Mouse (Mus musculus): ENCODE measurements around the gene Cyp26a1. TPM values are rescaled to one million over a fixed set of nuclear protein-coding genes. Genes with fewer than 3 reads are reported as not detected.

Cyp26a1 gene
- polyA plus RNA-seq, 1 experiment from 2014 or later: 8.3 TPM

DNA sequence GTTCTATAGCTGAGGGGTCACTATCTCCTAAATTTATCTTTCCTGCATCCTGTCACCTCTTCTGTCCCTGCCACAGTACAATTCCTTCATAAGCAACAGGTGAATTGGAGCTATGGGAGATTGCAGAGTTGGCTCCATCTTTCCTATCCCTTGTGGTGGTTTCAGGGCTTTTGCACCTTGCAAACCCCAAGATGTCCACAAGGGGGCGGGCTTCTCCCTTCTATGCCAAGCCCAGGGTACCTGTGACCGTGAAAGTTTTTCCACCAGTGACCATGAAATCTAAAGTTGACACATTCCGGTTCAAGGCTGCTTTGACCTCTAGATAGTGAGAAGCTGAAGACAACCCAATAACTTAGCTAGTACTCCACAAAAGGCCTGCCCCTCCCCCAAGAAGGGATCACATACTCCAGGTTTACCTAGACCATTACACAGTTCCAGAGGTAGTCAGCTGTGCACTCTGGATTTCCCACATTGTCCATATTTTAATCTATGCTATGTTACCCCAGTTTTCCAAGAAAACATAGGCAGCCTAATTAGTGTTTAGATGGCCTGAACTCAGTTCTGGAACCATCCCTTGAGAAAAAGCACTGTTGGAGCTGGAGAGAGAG is 6.4 kb downstream of the Cyp26a1 start:
- Histone ChIP-seq H3K36me3 (replicated peaks) (no peaks in the 10 kb centered on the region), H3K27me3 (ENCODE audit: poor library complexity, severe bottlenecking) (peaks cover 88% of the 10 kb centered on the region), H3K4me1 (peaks cover 3% of the 10 kb centered on the region), H3K9me3 (no peaks in the 10 kb centered on the region), H3K4me3 (no peak overlapping the region), H3K27ac (no peak overlapping the region)
- DNase-seq (ENCODE audit: extremely low spot score, low spot score): peak; percentile 77
- WGBS: 19% methylated on average over 3 of the region's 3 CpGs

DNA sequence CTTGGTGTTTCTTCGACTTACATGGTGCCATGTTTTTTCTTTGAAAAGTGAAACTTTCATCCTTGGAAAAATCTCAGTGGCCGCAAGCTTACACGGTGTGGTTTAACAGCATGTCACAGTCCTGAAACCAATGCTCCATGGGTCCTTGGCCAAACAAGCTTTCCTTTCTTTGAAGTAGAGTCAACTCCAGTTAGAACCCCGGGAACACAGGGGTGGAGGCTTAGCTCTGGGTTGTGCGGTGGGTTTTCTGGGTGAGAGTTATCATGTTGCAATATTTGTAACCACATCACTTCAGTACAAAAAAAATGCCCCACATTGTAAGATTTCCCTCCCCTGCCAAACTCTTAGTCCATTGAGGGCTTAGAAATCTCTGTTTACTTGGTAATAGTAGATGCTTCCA is 8.1 kb downstream of the Cyp26a1 start:
- Histone ChIP-seq H3K9me3 (no peaks in the 10 kb centered on the region), H3K4me1 (no peaks in the 10 kb centered on the region), H3K4me3 (no peak overlapping the region), H3K36me3 (replicated peaks) (no peaks in the 10 kb centered on the region), H3K27ac (no peak overlapping the region), H3K27me3 (ENCODE audit: poor library complexity, severe bottlenecking) (peaks cover 71% of the 10 kb centered on the region)
- DNase-seq (ENCODE audit: extremely low spot score, low spot score): no peak
- 91% methylated on average over 5 of the region's 5 CpGs for WGBS

DNA sequence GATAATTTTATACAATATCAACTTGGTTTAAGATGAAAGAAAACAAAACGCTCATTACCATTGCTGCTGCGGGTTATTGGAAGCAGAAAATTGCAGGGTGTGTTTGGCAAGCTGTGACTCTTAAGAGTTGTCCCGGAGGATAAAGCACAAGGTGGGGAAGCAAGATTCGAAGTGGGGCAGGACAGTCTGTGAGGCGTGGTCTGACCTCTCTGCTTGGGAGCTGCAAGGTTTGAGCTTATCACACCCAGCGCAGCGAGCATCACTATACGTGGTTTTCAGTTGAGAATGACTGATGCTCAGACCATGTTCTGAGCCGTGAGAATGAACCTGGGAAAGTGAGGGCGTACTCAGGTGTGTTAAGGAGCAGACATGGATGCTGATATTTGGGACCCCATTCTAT is 17.1 kb downstream of the Cyp26a1 start:
- H3K4me3 ChIP-seq: no peak overlapping the region
- H3K4me1 ChIP-seq: no peaks in the 10 kb centered on the region
- no peak overlapping the region for H3K27ac ChIP-seq
- WGBS: 74% methylated on average over 10 of the region's 10 CpGs
- no peaks in the 10 kb centered on the region for H3K9me3 ChIP-seq
- H3K27me3 ChIP-seq (ENCODE audit: poor library complexity, severe bottlenecking): peaks cover 4% of the 10 kb centered on the region; the same call in 1 of the 2 replicates
- no peak for DNase-seq (ENCODE audit: extremely low spot score, low spot score)
- H3K36me3 ChIP-seq (replicated peaks): no peaks in the 10 kb centered on the region

DNA sequence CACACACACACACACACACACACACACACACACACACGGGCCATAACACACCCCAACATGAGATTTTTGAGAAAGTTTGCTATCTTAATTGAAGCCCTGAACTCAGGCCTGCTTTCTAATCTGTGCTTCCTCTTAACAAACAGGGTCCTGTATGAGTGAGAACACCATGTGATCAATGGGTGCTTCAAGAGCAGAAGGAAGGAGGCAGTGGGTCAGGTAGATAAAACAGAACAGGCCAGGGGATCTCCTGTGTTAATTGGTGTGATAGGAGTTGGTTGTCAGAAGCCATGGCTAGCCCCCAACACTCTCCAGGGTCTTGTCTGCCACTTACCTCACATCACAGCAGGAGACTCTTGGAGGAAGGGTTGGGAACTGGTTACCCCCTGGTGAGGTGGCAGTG is 18.4 kb downstream of the Cyp26a1 start:
- 83% methylated on average over 1 of the region's 1 CpGs for WGBS
- no peaks in the 10 kb centered on the region for H3K4me1 ChIP-seq
- DNase-seq (ENCODE audit: extremely low spot score, low spot score): no peak
- peaks cover 4% of the 10 kb centered on the region; the same call in 1 of the 2 replicates for H3K27me3 ChIP-seq (ENCODE audit: poor library complexity, severe bottlenecking)
- no peaks in the 10 kb centered on the region for H3K9me3 ChIP-seq
- no peak overlapping the region for H3K4me3 ChIP-seq
- no peaks in the 10 kb centered on the region for H3K36me3 ChIP-seq (replicated peaks)
- no peak overlapping the region for H3K27ac ChIP-seq

DNA sequence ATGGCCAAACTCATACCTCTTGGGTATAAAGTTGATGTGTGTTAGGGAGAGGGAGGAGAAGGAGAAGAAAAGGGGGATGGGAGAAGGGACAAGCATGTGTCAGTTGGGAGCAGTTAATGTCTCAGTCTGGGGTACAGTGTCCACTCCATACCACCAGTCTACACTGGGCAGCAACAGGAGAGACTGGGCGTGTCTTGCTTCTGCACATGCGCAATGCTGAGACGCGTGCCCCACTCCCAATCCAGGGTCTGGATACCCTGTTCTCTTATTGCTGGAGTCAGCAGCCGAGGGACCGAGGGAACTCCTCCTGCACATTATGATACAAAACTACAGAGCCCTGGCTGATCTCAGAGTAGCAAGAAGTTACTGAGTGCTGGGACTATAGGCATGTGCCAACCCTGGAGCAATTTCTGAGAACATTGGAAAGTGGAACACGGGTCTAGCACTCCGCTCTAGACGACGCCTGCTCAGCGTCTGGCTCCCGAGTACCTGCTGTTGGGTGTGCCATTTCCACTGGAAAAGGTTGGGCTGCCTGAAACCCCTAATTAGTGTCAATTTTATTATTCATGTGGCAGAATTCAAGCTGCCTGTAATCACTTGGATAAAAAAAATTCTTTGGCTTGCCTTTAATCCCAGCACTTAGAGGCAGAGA is 19.1 kb downstream of the Cyp26a1 start:
- no peaks in the 10 kb centered on the region for H3K9me3 ChIP-seq
- DNase-seq (ENCODE audit: extremely low spot score, low spot score): no peak
- no peak overlapping the region for H3K27ac ChIP-seq
- no peaks in the 10 kb centered on the region for H3K4me1 ChIP-seq
- WGBS: 85% methylated on average over 12 of the region's 12 CpGs
- peaks cover 4% of the 10 kb centered on the region; the same call in 1 of the 2 replicates for H3K27me3 ChIP-seq (ENCODE audit: poor library complexity, severe bottlenecking)
- no peaks in the 10 kb centered on the region for H3K36me3 ChIP-seq (replicated peaks)
- no peak overlapping the region for H3K4me3 ChIP-seq

DNA sequence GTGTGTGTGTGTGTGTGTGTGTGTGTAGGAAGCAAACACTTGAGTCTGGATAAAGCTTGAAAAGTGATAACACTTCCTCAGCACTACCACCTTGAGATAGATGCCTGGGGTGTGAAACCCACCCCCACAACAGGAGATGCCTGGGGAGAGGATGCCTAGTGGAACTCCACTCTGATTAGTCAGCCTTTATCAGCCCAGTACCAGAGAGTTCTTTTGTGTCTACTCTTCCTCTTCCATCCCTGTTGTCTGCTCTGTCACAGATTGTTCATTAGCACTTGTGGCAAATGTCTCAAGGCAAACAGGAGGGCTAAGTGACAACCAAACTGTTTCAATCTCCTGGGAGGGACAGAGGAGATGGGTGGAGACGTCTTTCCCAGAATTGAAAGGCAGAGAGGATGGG is 21.6 kb downstream of the Cyp26a1 start:
- Histone ChIP-seq H3K27me3 (ENCODE audit: poor library complexity, severe bottlenecking) (peaks cover 4% of the 10 kb centered on the region; the same call in 1 of the 2 replicates), H3K4me1 (no peaks in the 10 kb centered on the region), H3K27ac (no peak overlapping the region), H3K4me3 (no peak overlapping the region), H3K9me3 (no peaks in the 10 kb centered on the region), H3K36me3 (replicated peaks) (no peaks in the 10 kb centered on the region)
- DNase-seq (ENCODE audit: extremely low spot score, low spot score): no peak
- WGBS: 50% methylated on average over 1 of the region's 1 CpGs

DNA sequence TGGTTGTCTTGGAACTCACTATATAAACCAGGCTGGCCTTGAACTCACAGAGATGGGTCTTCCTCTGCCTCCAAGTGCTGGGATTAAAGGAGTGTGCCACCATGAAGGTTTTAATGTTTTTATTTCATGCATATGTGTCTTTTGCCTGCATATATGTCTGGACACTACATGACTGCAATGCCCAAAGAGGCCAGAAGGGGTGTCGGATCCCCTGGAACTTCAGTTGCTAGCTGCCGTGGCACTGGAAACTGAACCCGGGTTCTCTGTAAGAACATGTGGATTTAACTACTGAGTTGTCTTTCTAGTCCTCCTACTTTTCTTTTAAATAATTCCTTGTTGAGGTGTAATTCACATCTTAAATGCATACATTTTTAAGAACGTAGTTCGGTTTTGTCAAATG is 27.0 kb downstream of the Cyp26a1 start:
- Histone ChIP-seq H3K36me3 (replicated peaks) (no peaks in the 10 kb centered on the region), H3K27me3 (ENCODE audit: poor library complexity, severe bottlenecking) (no peaks in the 10 kb centered on the region), H3K4me3 (no peak overlapping the region), H3K9me3 (no peaks in the 10 kb centered on the region), H3K4me1 (no peaks in the 10 kb centered on the region), H3K27ac (no peak overlapping the region)
- no peak for DNase-seq (ENCODE audit: extremely low spot score, low spot score)
- 95% methylated on average over 5 of the region's 5 CpGs for WGBS

DNA sequence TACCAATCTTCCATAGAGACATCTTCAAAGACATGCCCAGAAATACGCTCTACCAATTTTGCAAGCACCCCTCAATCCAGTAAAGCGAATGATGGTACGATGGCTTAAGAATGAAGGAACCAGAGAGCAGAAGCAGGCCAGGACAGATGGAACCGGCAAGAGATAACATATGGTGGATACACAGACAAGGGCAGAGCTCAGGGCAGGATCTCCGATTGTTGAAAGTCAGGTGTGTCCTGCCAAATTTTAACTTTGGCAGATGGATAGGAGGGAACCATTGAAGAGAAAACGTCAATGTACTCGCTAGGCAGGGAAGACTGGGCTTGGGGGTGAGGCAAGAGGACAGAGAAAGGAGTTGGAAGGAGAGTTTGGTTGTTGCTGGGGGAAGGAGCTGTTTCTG is 29.0 kb downstream of the Cyp26a1 start:
- H3K36me3 ChIP-seq (replicated peaks): no peaks in the 10 kb centered on the region
- no peak overlapping the region for H3K27ac ChIP-seq
- no peaks in the 10 kb centered on the region for H3K9me3 ChIP-seq
- H3K4me1 ChIP-seq: no peaks in the 10 kb centered on the region
- no peak for DNase-seq (ENCODE audit: extremely low spot score, low spot score)
- no peaks in the 10 kb centered on the region for H3K27me3 ChIP-seq (ENCODE audit: poor library complexity, severe bottlenecking)
- no peak overlapping the region for H3K4me3 ChIP-seq
- WGBS: 92% methylated on average over 7 of the region's 7 CpGs

DNA sequence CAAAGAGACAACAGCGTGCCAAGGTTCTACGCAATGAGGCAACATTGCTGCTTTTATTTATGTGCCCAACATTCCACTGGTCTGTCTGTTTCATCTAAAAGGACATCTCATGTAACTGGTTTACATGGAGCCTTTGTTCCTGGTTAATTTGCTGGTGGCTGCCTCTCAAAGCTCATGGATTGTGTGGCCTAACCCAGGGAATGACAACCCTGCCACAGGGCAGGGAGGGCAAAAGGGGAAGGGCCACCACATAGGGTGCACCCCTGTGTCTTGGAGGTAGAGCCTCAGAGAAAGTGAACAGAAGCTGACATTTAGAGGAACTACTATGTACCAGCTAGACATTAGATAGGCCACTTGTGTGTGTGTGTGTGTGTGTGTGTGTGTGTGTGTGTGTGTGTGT is 29.8 kb downstream of the Cyp26a1 start:
- no peaks in the 10 kb centered on the region for H3K9me3 ChIP-seq
- H3K36me3 ChIP-seq (replicated peaks): no peaks in the 10 kb centered on the region
- H3K27me3 ChIP-seq (ENCODE audit: poor library complexity, severe bottlenecking): no peaks in the 10 kb centered on the region
- no peak for DNase-seq (ENCODE audit: extremely low spot score, low spot score)
- no peak overlapping the region for H3K4me3 ChIP-seq
- no peaks in the 10 kb centered on the region for H3K4me1 ChIP-seq
- WGBS: 95% methylated on average over 2 of the region's 2 CpGs
- no peak overlapping the region for H3K27ac ChIP-seq

DNA sequence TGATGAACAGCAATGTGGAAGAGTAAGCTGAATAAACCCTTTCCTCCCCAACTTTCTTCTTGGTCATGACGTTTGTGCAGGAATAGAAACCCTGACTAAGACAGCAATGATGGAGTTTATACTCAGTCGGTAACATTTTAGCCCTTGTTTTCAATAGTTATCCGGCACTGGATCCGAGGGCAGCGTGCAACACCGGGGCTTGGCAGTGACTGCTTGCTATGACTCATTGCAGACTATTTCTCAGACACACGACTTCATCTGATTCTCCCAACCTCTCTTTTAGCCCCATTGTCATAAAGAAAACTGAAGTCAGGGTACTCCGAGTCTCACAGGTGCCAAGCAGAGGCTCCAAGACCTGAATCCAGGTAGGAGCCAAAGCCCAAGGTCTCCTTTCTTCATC is 37.8 kb downstream of the Cyp26a1 start:
- WGBS: 90% methylated on average over 8 of the region's 8 CpGs

DNA sequence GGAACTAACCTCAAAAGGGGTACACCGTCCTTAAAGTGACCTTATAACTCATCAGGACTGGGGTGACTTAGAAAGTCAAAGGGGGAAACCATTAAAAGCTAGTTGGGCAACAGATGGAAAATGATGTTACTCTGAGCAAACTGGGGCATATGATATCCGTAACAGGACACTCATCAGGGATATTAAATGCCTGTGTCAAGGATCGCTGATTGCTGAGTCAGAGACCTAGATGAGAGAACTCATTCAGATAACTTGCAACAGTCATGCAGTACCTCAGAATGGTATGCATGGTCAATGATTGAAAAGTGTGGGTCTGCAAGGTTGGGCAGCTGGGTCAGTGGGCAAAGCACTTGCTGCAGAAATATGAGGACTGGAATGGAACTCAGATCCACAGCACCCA is 41.0 kb downstream of the Cyp26a1 start:
- no peak for DNase-seq (ENCODE audit: extremely low spot score, low spot score)
- H3K4me1 ChIP-seq: peaks cover 6% of the 10 kb centered on the region
- no peaks in the 10 kb centered on the region for H3K36me3 ChIP-seq (replicated peaks)
- no peaks in the 10 kb centered on the region for H3K27me3 ChIP-seq (ENCODE audit: poor library complexity, severe bottlenecking)
- H3K9me3 ChIP-seq: no peaks in the 10 kb centered on the region
- WGBS: 98% methylated on average over 3 of the region's 3 CpGs
- no peak overlapping the region for H3K27ac ChIP-seq
- H3K4me3 ChIP-seq: no peak overlapping the region

More for the DNA sequence above, 37.8 kb downstream of the Cyp26a1 start:
- Histone ChIP-seq H3K9me3 (no peaks in the 10 kb centered on the region), H3K27me3 (ENCODE audit: poor library complexity, severe bottlenecking) (no peaks in the 10 kb centered on the region), H3K27ac (no peak overlapping the region), H3K4me3 (no peak overlapping the region), H3K4me1 (peaks cover 6% of the 10 kb centered on the region), H3K36me3 (replicated peaks) (no peaks in the 10 kb centered on the region)
- DNase-seq (ENCODE audit: extremely low spot score, low spot score): no peak

DNA sequence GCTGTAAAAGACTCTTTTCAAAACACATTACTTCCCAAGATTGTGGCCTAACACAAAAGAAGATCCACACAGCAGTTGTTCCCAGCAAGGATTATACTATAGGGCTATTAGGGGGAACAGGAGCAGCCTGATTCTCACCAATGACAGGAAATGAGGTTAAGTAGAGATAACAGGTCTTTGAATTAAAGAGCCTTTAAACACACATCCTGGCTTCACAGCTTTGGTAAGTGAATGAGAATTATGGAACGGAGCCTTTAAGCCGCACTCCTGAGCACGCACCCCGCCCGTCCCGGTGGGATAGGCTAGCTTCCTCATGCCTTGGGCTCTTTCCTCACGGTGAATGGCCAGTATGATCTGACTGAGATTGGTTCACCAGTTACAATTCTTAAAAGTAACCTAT is 42.4 kb downstream of the Cyp26a1 start:
- Histone ChIP-seq H3K27ac (no peak overlapping the region), H3K4me1 (peaks cover 6% of the 10 kb centered on the region), H3K9me3 (no peaks in the 10 kb centered on the region), H3K27me3 (ENCODE audit: poor library complexity, severe bottlenecking) (no peaks in the 10 kb centered on the region), H3K4me3 (no peak overlapping the region), H3K36me3 (replicated peaks) (no peaks in the 10 kb centered on the region)
- 75% methylated on average over 7 of the region's 7 CpGs for WGBS
- DNase-seq (ENCODE audit: extremely low spot score, low spot score): no peak
